Mouse (Mus musculus) testis, adult 2 months (tissue): ENCODE results near the gene Slc43a1. TPM values are rescaled to one million over a fixed set of nuclear protein-coding genes. Genes with fewer than 3 reads are reported as not detected.

Experiments used
- H3K27ac ChIP-seq: fragments of 200-500 bp; 2 replicates; pipeline ENCODE4 v1.5.1; 2012; ENCODE audit warnings: low read depth, low read length; ENCODE audit not compliant: control insufficient read depth, insufficient read depth
- H3K27me3 ChIP-seq: fragments of 200-500 bp; 2 replicates; pipeline ENCODE4 v1.6.1; 2012; ENCODE audit warnings: mild to moderate bottlenecking, low read length, moderate library complexity; ENCODE audit not compliant: control insufficient read depth, insufficient read depth
- H3K36me3 ChIP-seq: fragments of 200-500 bp; 2 replicates; pipeline ENCODE4 v1.6.1; 2012; ENCODE audit warnings: mild to moderate bottlenecking, low read length; ENCODE audit not compliant: control insufficient read depth, insufficient read depth
- H3K4me1 ChIP-seq: fragments of 200-500 bp; 2 replicates; pipeline ENCODE4 v1.6.1; 2012; ENCODE audit warnings: low read length; ENCODE audit not compliant: control insufficient read depth, insufficient read depth
- H3K4me3 ChIP-seq: fragments of 200-500 bp; 2 replicates; pipeline ENCODE4 v1.5.1; 2012; ENCODE audit warnings: low read depth, mild to moderate bottlenecking, low read length, moderate library complexity, mixed read lengths; ENCODE audit not compliant: control insufficient read depth
- CTCF ChIP-seq: fragments of 200-500 bp; IDR thresholded peaks from 2 replicates; pipeline ENCODE4 v1.5.1; 2012; ENCODE audit warnings: low read depth, mild to moderate bottlenecking, inconsistent platforms, low read length, moderate library complexity; ENCODE audit not compliant: control insufficient read depth, insufficient read depth, insufficient replicate concordance
- POLR2A ChIP-seq: fragments of 200-500 bp; IDR thresholded peaks from 2 replicates; pipeline ENCODE4 v1.6.1; 2012; ENCODE audit warnings: low read depth, mild to moderate bottlenecking, inconsistent platforms, low read length, moderate library complexity; ENCODE audit not compliant: control insufficient read depth
- polyA plus RNA-seq: library from polyadenylated mRNA; depleted of rRNA; stranded (reverse); fragments of >200 nt; gene quantifications from 2 replicates; pipeline ENCODE4 v1.2.3, GENCODE M21; 2012

Gene Slc43a1
- polyA plus RNA-seq, 1 experiment: 0.63 TPM

GRCm38 (mm10) chr2:84827283-84827920 is 11.2 kb upstream of the Slc43a1 start:
- no peaks in the 10 kb centered on the region for H3K27me3 ChIP-seq
- peaks cover 13% of the 10 kb centered on the region for H3K4me1 ChIP-seq
- peak overlapping the region; percentile 100 for H3K4me3 ChIP-seq
- peak overlapping the region; percentile 91 for H3K27ac ChIP-seq
- TF ChIP-seq CTCF (no peak), POLR2A (no peak)
- H3K36me3 ChIP-seq: no peaks in the 10 kb centered on the region

GRCm38 (mm10) chr2:84831666-84832391 is 6.8 kb upstream of the Slc43a1 start:
- TF ChIP-seq CTCF (peak; percentile 89; the same call in 1 of the 2 replicates), POLR2A (no peak)
- H3K27me3 ChIP-seq: no peaks in the 10 kb centered on the region
- no peak overlapping the region for H3K4me3 ChIP-seq
- H3K4me1 ChIP-seq: peaks cover 8% of the 10 kb centered on the region
- no peaks in the 10 kb centered on the region for H3K36me3 ChIP-seq
- H3K27ac ChIP-seq: 0 out of 2 replicates have a peak overlapping the region, but pooled peaks have one; percentile 40

- Histone ChIP-seq H3K36me3 (no peaks in the 10 kb centered on the region), H3K27me3 (no peaks in the 10 kb centered on the region), H3K27ac (no peak overlapping the region), H3K4me3 (no peak overlapping the region), H3K4me1 (peaks cover 16% of the 10 kb centered on the region)
- TF ChIP-seq CTCF: no peak
- TF ChIP-seq POLR2A: no peak
Measured at GRCm38 (mm10) chr2:84837107-84837506, 1.5 kb upstream of the Slc43a1 start.

- no peak overlapping the region for H3K4me3 ChIP-seq
- no peak overlapping the region for H3K27ac ChIP-seq
- H3K27me3 ChIP-seq: no peaks in the 10 kb centered on the region
- H3K4me1 ChIP-seq: peaks cover 16% of the 10 kb centered on the region
- no peaks in the 10 kb centered on the region for H3K36me3 ChIP-seq
- TF ChIP-seq CTCF: no peak
- no peak for TF ChIP-seq POLR2A
Measured at GRCm38 (mm10) chr2:84837817-84838592, 645 bp upstream of the Slc43a1 start.

GRCm38 (mm10) chr2:84838993-84839980 is 637 bp downstream of the Slc43a1 start:
- Histone ChIP-seq H3K36me3 (no peaks in the 10 kb centered on the region), H3K27ac (no peak overlapping the region), H3K4me1 (peaks cover 16% of the 10 kb centered on the region), H3K27me3 (no peaks in the 10 kb centered on the region), H3K4me3 (peak overlapping the region; percentile 76)
- no peak for TF ChIP-seq CTCF
- TF ChIP-seq POLR2A: no peak

- Histone ChIP-seq H3K4me3 (peak overlapping the region; percentile 76), H3K27me3 (no peaks in the 10 kb centered on the region), H3K36me3 (no peaks in the 10 kb centered on the region), H3K4me1 (peaks cover 16% of the 10 kb centered on the region), H3K27ac (no peak overlapping the region)
- TF ChIP-seq CTCF (no peak), POLR2A (no peak)
Measured at GRCm38 (mm10) chr2:84840016-84840747, 1.5 kb downstream of the Slc43a1 start.
